Mouse (Mus musculus) ES-CJ7 (cell line): ENCODE results near the gene Ranbp6.

Experiments
- DNase-seq: peaks from one replicate; pipeline ENCODE4 v3.0.0; 2011; ENCODE audit warnings: low read depth, low spot score

Ranbp6 gene

GRCm38 (mm10) chr19:29805917-29806785 is 6.6 kb downstream of the Ranbp6 start, which contains the start of gene 9930021J03Rik:
TSS of gene 9930021J03Rik (minus strand) at chr19:29805989.
- DNase-seq = peak; percentile 99

GRCm38 (mm10) chr19:29805101-29805916 is 7.5 kb downstream of the Ranbp6 start:
- DNase-seq = peak; percentile 74

- no peak for DNase-seq
Observed at GRCm38 (mm10) chr19:29803946-29804345, 8.8 kb downstream of the Ranbp6 start.

GRCm38 (mm10) chr19:29797371-29797770 is 15.4 kb downstream of the Ranbp6 start:
- no peak for DNase-seq

GRCm38 (mm10) chr19:29787997-29788396 is 24.8 kb downstream of the Ranbp6 start:
- no peak for DNase-seq

- DNase-seq = no peak
Observed at GRCm38 (mm10) chr19:29782914-29783313, 29.9 kb downstream of the Ranbp6 start.
